Mouse (Mus musculus) embryonic facial prominence, embryonic 14.5 days (tissue): ENCODE data around the gene Msh5. TPM values are rescaled to one million over a fixed set of nuclear protein-coding genes. Genes with fewer than 3 reads are reported as not detected.
"Not testable (repeated sequence)": the region's sequence is repeated elsewhere in the genome, so short reads cannot be mapped to it uniquely, and the experiment has no call there.

Source experiments
- ATAC-seq: fragments of 200-750 bp; cut with Nextera tagmentation; 2 replicates; pipeline ENCODE4 v1.8.0; 2017; ENCODE audit warnings: low read depth, moderate number of reproducible peaks, moderate TSS enrichment
- DNase-seq: peaks from one replicate; pipeline ENCODE4 v3.0.0-alpha.2; 2015; ENCODE audit warnings: low spot score
- H3K27ac ChIP-seq: fragments of 300-500 bp; sonication (generic); replicated peaks from 2 replicates; pipeline ENCODE4 v1.5.1; 2014; ENCODE audit warnings: low read depth, mild to moderate bottlenecking, low read length, moderate library complexity
- H3K27me3 ChIP-seq: fragments of 300-500 bp; sonication (generic); replicated peaks from 2 replicates; pipeline ENCODE4 v1.6.1; 2014; ENCODE audit warnings: low read length; ENCODE audit not compliant: control insufficient read depth, insufficient read depth
- H3K36me3 ChIP-seq: fragments of 300-500 bp; sonication (generic); 2 replicates; pipeline ENCODE4 v1.6.1; 2014; ENCODE audit warnings: low read length, mixed read lengths; ENCODE audit not compliant: control insufficient read depth, insufficient read depth
- H3K4me1 ChIP-seq: fragments of 300-500 bp; sonication (generic); 2 replicates; pipeline ENCODE4 v1.6.1; 2014; ENCODE audit warnings: antibody characterized with exemption, low read length; ENCODE audit not compliant: control insufficient read depth, insufficient read depth
- H3K4me2 ChIP-seq: fragments of 300-500 bp; sonication (generic); 2 replicates; pipeline ENCODE4 v1.6.1; 2014; ENCODE audit warnings: low read depth, mild to moderate bottlenecking, low read length, moderate library complexity, mixed read lengths
- H3K4me3 ChIP-seq: fragments of 300-500 bp; sonication (generic); 2 replicates; pipeline ENCODE4 v1.5.1; 2014; ENCODE audit warnings: low read depth, mild to moderate bottlenecking, low read length
- H3K9ac ChIP-seq: fragments of 300-500 bp; sonication (generic); 2 replicates; pipeline ENCODE4 v1.6.1; 2014; ENCODE audit warnings: low read depth, mild to moderate bottlenecking, low read length, moderate library complexity, mixed read lengths
- H3K9me3 ChIP-seq: fragments of 300-500 bp; sonication (generic); 2 replicates; pipeline ENCODE4 v1.6.1; 2016; ENCODE audit warnings: low read length; ENCODE audit not compliant: control insufficient read depth
- WGBS: fragments of 180-500 bp; shearing (Covaris S2); extraction: QIAGEN DNeasy Blood & Tissue Kit; methylation state at CpG from one replicate; pipeline ENCODE4 v1.1.7; 2014; 5-methylcytosine and 5-hydroxymethylcytosine counted together
- polyA plus RNA-seq: library from polyadenylated mRNA; unstranded; fragments of >200 nt; fragmentation: Nextera tagmentation; extraction: Ambion mirVana; gene quantifications from 2 replicates; pipeline ENCODE4 v1.2.1, GENCODE M21; 2014

The Msh5 gene
- polyA plus RNA-seq, 1 experiment from 2014 or later: 2.5 TPM

DNA sequence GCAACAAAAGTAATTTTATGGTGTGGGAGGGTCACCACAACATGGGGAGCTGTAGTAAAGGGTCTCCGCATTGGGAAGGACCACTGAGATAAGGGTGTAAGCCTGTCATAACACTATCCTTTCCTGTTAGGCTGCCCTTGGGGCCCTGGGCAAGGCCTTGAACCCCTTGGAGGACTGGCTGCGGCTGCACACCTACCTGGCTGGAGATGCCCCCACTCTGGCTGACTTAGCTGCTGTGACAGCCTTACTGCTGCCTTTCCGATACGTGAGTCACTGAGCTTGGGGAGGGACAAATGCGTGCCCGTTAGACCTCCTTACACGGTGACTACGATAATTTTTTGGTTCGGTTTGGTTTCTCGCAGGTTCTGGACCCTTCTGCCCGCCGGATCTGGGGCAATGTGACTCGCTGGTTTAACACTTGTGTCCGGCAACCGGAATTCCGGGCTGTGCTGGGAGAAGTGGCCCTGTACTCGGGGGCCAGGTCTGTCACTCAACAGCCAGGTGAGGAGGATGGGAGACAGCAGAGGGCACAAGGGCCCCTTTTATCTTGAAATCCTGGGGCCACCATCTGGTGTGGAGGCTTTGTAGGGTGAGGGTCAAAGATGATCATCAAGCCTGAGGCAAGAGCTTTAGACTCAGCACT, 42.3 kb downstream of the Msh5 start:
- Histone ChIP-seq H3K9ac (no peak overlapping the region), H3K27ac (no peak overlapping the region), H3K4me3 (no peak overlapping the region), H3K36me3 (peaks cover 53% of the 10 kb centered on the region), H3K4me2 (no peak overlapping the region), H3K9me3 (no peaks in the 10 kb centered on the region), H3K4me1 (peaks cover 12% of the 10 kb centered on the region), H3K27me3 (no peaks in the 10 kb centered on the region)
- no peak for ATAC-seq
- 91% methylated on average over 16 of the region's 17 CpGs for WGBS
- DNase-seq: no peak

DNA sequence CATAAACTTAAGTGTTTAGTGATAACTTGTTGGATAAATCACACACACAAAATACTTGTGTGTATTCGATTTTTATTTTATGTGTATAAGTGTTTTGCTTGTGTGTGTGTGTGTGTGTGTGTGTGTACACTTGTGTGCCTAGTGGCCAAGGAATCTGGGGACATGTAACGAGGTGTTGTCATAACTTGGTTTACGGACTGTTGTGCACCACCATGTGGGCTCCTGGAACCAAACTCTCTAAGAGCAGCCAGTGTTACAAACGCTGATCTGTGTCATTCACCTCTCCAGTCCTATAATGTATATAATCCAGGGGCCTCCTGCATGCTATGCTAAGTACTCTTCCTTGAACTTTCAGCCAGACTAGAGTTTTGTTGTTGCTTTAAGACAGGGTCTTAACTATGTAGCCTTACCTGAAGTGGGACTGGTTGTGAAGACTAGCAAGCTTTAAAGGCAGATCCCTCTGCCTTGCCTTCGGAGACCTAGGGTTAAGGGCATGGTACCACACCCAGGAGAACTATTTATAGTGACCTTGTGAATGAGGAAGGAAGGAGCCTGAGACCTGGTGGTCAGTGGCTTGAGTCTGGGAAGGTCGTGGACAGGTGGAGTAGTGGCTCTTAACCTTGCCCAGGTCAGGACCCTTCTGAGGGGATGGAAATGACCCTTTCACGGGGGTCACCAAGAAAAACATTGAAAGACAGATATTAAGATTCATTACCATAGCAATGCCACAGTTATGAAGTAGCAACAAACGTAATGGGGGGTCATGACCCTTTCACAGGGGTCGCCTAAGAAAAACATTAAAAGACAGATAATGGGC, 43.3 kb downstream of the Msh5 start:
- no peak for ATAC-seq
- H3K27me3 ChIP-seq: no peaks in the 10 kb centered on the region
- H3K4me1 ChIP-seq: peaks cover 12% of the 10 kb centered on the region
- H3K9me3 ChIP-seq: no peaks in the 10 kb centered on the region
- peak overlapping the region; percentile 99 for H3K4me2 ChIP-seq
- peak overlapping the region; percentile 88 for H3K4me3 ChIP-seq
- peaks cover 53% of the 10 kb centered on the region for H3K36me3 ChIP-seq
- DNase-seq: no peak
- H3K9ac ChIP-seq: peak overlapping the region; percentile 95
- peak overlapping the region; percentile 98; the same call in 1 of the 2 replicates for H3K27ac ChIP-seq
- WGBS: 58% methylated on average over 9 of the region's 9 CpGs

GRCm38 (mm10) chr17:35002153-35002865, 44.2 kb downstream of the Msh5 start:
- Histone ChIP-seq H3K4me1 (peaks cover 12% of the 10 kb centered on the region), H3K9ac (peak overlapping the region; percentile 95), H3K4me2 (peak overlapping the region; percentile 99), H3K36me3 (peaks cover 53% of the 10 kb centered on the region), H3K4me3 (peak overlapping the region; percentile 88), H3K9me3 (no peaks in the 10 kb centered on the region), H3K27ac (peak overlapping the region; percentile 98), H3K27me3 (no peaks in the 10 kb centered on the region)
- DNase-seq: no peak
- WGBS: 5% methylated on average over 12 of the region's 12 CpGs
- ATAC-seq: no peak

- H3K4me3 ChIP-seq: peak overlapping the region; percentile 88
- under 1% methylated on average over 34 of the region's 35 CpGs for WGBS
- ATAC-seq (no peak), DNase-seq (peak; percentile 72)
- peaks cover 12% of the 10 kb centered on the region for H3K4me1 ChIP-seq
- peaks cover 48% of the 10 kb centered on the region for H3K36me3 ChIP-seq
- no peaks in the 10 kb centered on the region for H3K9me3 ChIP-seq
- H3K4me2 ChIP-seq: peak overlapping the region; percentile 99
- H3K27ac ChIP-seq: peak overlapping the region; percentile 98
- peak overlapping the region; percentile 95 for H3K9ac ChIP-seq
- no peaks in the 10 kb centered on the region for H3K27me3 ChIP-seq
Measured at GRCm38 (mm10) chr17:35001452-35002152, 44.9 kb downstream of the Msh5 start.

DNA sequence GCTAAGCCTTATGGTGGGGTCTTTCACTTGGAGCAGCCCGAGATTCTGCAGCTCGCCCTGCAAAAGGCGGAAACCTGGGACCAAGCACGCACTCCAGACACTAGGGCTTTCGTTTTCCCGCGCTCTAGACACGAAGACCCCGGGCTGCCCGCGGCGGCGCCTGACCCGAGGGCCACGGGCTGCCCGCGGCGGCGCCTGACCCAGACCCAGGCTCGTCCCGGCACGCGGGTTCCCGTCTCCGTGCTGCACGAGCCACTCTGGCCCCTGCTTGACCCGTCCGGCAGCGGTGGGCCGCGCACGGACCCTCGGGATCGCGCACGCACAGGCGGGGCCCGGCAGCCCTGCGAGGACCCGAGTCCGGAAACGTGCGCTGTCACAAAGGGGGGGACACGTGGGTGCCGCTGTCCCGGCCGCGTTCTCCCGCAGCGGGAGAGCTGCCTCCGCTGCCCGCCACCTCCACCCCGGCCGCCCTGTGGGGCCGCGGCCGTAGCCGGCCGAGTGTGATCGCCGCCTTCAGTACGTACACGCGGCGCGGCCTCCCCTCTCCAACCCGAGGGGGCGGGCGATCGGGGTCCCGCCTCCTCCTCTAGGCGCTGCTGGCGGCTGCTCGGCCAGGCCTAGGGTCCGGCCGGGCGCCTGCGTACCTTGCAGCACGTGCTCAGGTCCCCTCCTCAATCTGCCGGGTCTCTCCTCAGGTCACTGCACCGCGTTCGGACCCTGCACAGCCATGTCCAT, 45.7 kb downstream of the Msh5 start, which contains the start of gene Vars:
TSS of gene Vars (plus strand) at position 271 of the 735 bp plus-strand sequence.
- peak; percentile 93 for ATAC-seq
- H3K4me1 ChIP-seq: peaks cover 12% of the 10 kb centered on the region
- under 1% methylated on average over 53 of the region's 83 CpGs for WGBS

DNA sequence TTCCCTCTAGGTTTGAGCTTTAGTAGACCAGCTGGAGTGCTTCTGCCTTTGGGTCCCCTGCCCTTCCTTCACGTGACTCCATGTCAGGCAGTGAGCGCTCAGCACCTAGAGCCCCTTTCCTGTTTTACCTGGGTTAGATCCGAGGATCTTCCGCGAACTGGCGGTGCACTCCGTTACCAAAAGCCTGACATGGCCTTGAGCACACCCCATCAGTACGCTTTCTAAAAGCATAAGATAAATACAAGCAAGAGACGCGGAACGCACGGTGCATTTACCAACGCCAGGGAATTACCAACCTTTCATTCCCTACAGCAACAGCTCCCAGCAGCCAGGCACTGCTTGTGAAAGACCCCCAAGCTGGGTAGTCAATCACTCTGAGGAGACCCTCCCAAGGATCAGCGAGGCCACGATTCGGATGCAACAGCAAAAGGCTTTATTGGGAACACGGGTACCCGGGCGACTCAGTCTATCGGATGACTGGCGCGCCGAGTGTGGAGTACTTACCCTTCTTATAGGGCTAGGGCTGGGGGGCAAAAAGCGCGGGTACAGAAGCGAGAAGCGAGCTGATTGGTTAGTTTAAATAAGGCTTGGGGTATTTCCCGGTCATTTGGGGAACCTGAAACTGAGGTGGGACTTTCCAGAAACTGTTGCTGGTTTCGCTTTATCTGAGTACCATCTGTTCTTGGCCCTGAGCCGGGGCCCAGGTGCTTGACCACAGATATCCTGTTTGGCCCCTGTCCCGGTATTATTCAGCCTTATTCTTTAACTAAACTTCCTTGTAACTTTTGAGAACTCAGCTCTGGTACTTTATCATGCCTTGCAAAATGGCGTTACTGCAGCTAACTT, 46.5 kb downstream of the Msh5 start:
- Histone ChIP-seq H3K4me1 (peaks cover 12% of the 10 kb centered on the region), H3K4me2 (peak overlapping the region; percentile 99), H3K27ac (peak overlapping the region; percentile 98), H3K9ac (peak overlapping the region; percentile 95), H3K36me3 (peaks cover 35% of the 10 kb centered on the region), H3K4me3 (peak overlapping the region; percentile 88)
- not testable (repeated sequence) for H3K27me3 ChIP-seq, H3K9me3 ChIP-seq, DNase-seq, ATAC-seq
- WGBS: 22% methylated on average over 28 of the region's 32 CpGs

More for the DNA sequence above, 45.7 kb downstream of the Msh5 start, which contains the start of gene Vars:
- peak within 1 kb of the TSS; percentile 88 for H3K4me3 ChIP-seq
- no peaks in the 10 kb centered on the region for H3K27me3 ChIP-seq
- peaks cover 42% of the 10 kb centered on the region for H3K36me3 ChIP-seq
- peak; percentile 93 for DNase-seq
- H3K9me3 ChIP-seq: no peaks in the 10 kb centered on the region
- peak within 1 kb of the TSS; percentile 99 for H3K4me2 ChIP-seq
- peak within 1 kb of the TSS; percentile 95 for H3K9ac ChIP-seq
- H3K27ac ChIP-seq: peak within 1 kb of the TSS; percentile 98
